Mouse (Mus musculus): ENCODE measurements around the gene Ddx59. TPM values are rescaled to one million over a fixed set of nuclear protein-coding genes. Genes with fewer than 3 reads are reported as not detected.

Ddx59 gene
- polyA plus RNA-seq (2012; rRNA removed), result 3.0 and 3.6 TPM in 2 replicates

DNA sequence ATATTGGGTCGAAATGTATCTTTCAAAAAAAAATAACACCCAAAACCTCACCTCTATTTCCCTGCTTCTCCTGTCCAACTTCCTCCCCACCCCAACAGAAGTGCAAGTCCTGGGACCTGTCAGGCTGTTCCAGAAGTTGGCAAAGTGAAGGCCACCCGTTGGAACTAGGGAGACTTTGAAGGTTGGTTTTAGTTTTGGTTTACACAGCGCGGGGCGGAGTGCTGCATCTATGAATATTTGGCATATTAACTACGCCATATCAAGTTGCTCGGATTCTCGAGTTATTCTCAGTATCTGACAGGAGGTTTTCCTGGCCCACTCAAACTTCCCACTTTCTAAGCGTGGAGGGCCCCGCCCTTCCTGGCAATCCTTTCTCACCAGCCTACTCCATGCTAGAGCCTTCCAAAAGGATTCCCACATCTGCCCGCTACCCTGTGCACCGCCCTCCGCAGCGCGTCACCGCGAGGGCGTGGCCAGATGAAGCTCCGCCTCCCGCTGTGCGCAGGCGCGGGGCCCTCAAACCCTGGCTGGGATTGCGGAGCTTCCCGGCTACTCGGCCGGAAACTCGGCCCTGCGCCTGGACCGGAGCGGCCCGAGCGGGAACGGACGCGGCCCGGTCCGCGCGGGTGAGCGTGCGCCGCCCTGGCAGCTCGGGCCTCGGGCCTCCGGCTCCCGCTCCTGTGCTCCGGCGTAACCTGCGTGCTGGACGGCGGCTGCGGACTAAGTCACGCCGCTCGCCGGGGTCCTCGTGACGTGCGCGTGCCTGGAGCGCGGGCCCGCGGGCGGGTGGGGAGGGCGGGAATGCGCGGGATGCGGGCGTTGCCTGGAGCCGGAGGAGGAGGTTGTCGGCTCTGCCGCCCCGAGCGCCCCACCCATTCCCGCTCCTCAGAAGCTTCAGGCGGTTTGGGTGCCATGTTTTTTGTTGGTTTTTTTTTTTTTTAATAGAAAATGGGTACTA lies at the start of gene Ddx59:
TSS of gene Ddx59 (plus strand) at position 474 of the 958 bp plus-strand sequence.
- Histone ChIP-seq H3K27ac (ENCODE audit: control insufficient read depth, insufficient read depth, low read length) (peak within 1 kb of the TSS; percentile 17; the same call in 1 of the 2 replicates), H3K36me3 (ENCODE audit: control insufficient read depth, insufficient read depth, low read length) (no peaks in the 10 kb centered on the region), H3K4me1 (replicated peaks; ENCODE audit: control insufficient read depth, insufficient read depth, low read length) (no peaks in the 10 kb centered on the region), H3K4me3 (ENCODE audit: control insufficient read depth, insufficient read depth, low read length) (peak within 1 kb of the TSS; percentile 64), H3K27me3 (ENCODE audit: control insufficient read depth, insufficient read depth, low read length) (no peaks in the 10 kb centered on the region)
- under 1% methylated on average over 78 of the region's 78 CpGs for WGBS
- DNase-seq, result peak; percentile 98
- TF ChIP-seq CTCF (IDR thresholded peaks at IDR 0.05; ENCODE audit: borderline replicate concordance, control insufficient read depth, extremely low read depth, insufficient read depth, low read length, poor library complexity) (no peak; the same call in 1 of the 2 replicates), POLR2A (IDR thresholded peaks at IDR 0.05; ENCODE audit: control insufficient read depth, extremely low read depth, insufficient read depth, low read length, poor library complexity) (peak; percentile 87)

DNA sequence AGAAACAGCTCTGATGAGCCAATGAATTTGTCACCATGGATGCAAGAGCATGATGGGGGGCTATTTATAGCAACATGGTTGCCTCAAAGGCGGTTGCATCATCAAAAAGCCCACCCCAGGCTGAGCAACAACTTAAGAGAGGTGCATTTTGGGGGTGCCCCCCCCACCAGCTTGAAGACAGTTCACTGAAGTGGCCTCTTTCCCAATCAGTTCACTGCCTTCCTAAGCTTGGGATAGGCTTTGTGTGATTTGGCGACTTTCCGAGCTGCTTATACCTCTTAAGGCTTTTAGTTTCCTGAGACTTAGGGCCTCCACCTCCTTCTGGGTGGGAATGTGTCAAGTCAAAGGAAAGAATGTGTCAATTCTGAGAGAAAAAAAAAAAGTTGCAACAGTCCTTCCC lies 49.1 kb upstream of the Ddx59 start:
- no peak for DNase-seq
- WGBS, result 91% methylated on average over 3 of the region's 3 CpGs
- Histone ChIP-seq H3K27ac (ENCODE audit: control insufficient read depth, insufficient read depth, low read length) (no peak overlapping the region), H3K27me3 (ENCODE audit: control insufficient read depth, insufficient read depth, low read length) (no peaks in the 10 kb centered on the region), H3K36me3 (ENCODE audit: control insufficient read depth, insufficient read depth, low read length) (no peaks in the 10 kb centered on the region), H3K4me1 (replicated peaks; ENCODE audit: control insufficient read depth, insufficient read depth, low read length) (no peaks in the 10 kb centered on the region), H3K4me3 (ENCODE audit: control insufficient read depth, insufficient read depth, low read length) (no peak overlapping the region)
- no peak for TF ChIP-seq POLR2A (IDR thresholded peaks at IDR 0.05; ENCODE audit: control insufficient read depth, extremely low read depth, insufficient read depth, low read length, poor library complexity)
- no peak for TF ChIP-seq CTCF (IDR thresholded peaks at IDR 0.05; ENCODE audit: borderline replicate concordance, control insufficient read depth, extremely low read depth, insufficient read depth, low read length, poor library complexity)

DNA sequence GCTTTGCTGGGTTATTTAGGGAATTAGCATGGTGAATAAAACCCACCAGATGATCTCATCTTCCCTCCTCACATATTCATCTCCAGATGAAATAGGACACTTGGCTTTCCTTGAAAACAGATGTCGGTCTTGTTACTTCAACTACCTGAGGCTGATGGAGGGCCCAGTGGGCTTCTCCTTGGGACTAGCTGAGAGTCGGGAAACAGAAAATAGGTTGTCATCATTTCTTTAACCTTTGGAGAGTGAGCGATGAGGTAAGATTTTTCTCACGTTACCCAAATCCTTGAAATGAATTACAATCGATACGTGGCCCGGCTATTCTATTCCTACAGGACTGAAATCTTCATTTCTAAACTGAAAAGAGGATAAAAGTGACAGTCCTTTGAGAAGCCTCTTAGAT lies 35.8 kb upstream of the Ddx59 start:
- 96% methylated on average over 7 of the region's 7 CpGs for WGBS
- Histone ChIP-seq H3K27me3 (ENCODE audit: control insufficient read depth, insufficient read depth, low read length) (no peaks in the 10 kb centered on the region), H3K4me1 (replicated peaks; ENCODE audit: control insufficient read depth, insufficient read depth, low read length) (no peaks in the 10 kb centered on the region), H3K27ac (ENCODE audit: control insufficient read depth, insufficient read depth, low read length) (no peak overlapping the region), H3K4me3 (ENCODE audit: control insufficient read depth, insufficient read depth, low read length) (no peak overlapping the region), H3K36me3 (ENCODE audit: control insufficient read depth, insufficient read depth, low read length) (no peaks in the 10 kb centered on the region)
- DNase-seq, result no peak
- TF ChIP-seq CTCF (IDR thresholded peaks at IDR 0.05; ENCODE audit: borderline replicate concordance, control insufficient read depth, extremely low read depth, insufficient read depth, low read length, poor library complexity) (no peak), POLR2A (IDR thresholded peaks at IDR 0.05; ENCODE audit: control insufficient read depth, extremely low read depth, insufficient read depth, low read length, poor library complexity) (no peak)

DNA sequence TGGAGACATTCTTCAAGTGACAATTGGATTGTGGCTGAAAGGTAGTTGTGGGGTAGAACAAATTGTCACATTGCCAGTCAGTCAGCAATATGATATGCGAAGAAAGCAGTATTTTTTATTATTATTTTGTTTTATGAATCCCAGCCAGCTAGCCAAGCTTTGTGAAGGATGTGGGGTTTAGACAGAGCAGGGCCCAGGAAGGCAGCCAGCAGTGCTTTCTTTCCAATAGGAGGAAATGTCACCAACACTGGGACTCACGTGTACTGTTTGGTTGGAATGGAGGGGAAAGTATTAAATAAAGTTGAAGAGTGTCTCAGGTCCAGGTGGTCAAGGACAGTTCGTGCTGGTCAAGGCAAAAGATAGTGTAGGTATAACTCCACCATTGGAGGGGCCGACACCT lies 34.9 kb upstream of the Ddx59 start:
- Histone ChIP-seq H3K27ac (ENCODE audit: control insufficient read depth, insufficient read depth, low read length) (no peak overlapping the region), H3K36me3 (ENCODE audit: control insufficient read depth, insufficient read depth, low read length) (no peaks in the 10 kb centered on the region), H3K27me3 (ENCODE audit: control insufficient read depth, insufficient read depth, low read length) (no peaks in the 10 kb centered on the region), H3K4me1 (replicated peaks; ENCODE audit: control insufficient read depth, insufficient read depth, low read length) (no peaks in the 10 kb centered on the region), H3K4me3 (ENCODE audit: control insufficient read depth, insufficient read depth, low read length) (no peak overlapping the region)
- WGBS, result 92% methylated on average over 4 of the region's 4 CpGs
- no peak for TF ChIP-seq POLR2A (IDR thresholded peaks at IDR 0.05; ENCODE audit: control insufficient read depth, extremely low read depth, insufficient read depth, low read length, poor library complexity)
- no peak for TF ChIP-seq CTCF (IDR thresholded peaks at IDR 0.05; ENCODE audit: borderline replicate concordance, control insufficient read depth, extremely low read depth, insufficient read depth, low read length, poor library complexity)
- no peak for DNase-seq

DNA sequence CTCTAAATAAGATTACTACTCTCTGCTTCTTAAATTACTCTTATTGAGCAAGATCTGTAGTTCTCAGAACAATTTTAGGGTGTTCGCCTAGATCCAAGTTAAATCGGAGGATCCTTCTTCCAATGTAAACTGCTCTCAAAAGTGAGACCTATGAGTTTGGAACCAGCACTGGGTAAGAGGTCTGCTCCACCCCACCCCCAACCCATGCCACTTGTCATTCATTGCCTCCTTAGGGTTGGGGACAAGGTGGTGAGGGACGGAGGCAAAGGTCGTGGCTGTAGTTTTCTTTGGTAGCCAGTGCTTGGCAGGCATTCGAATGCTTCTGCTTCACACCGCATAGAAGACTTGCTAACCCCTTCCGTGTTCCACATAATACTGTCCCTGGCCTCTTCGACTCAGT lies 34.5 kb upstream of the Ddx59 start:
- Histone ChIP-seq H3K4me1 (replicated peaks; ENCODE audit: control insufficient read depth, insufficient read depth, low read length) (no peaks in the 10 kb centered on the region), H3K4me3 (ENCODE audit: control insufficient read depth, insufficient read depth, low read length) (no peak overlapping the region), H3K27ac (ENCODE audit: control insufficient read depth, insufficient read depth, low read length) (no peak overlapping the region), H3K36me3 (ENCODE audit: control insufficient read depth, insufficient read depth, low read length) (no peaks in the 10 kb centered on the region), H3K27me3 (ENCODE audit: control insufficient read depth, insufficient read depth, low read length) (no peaks in the 10 kb centered on the region)
- 97% methylated on average over 8 of the region's 8 CpGs for WGBS
- TF ChIP-seq CTCF (IDR thresholded peaks at IDR 0.05; ENCODE audit: borderline replicate concordance, control insufficient read depth, extremely low read depth, insufficient read depth, low read length, poor library complexity), result no peak
- no peak for TF ChIP-seq POLR2A (IDR thresholded peaks at IDR 0.05; ENCODE audit: control insufficient read depth, extremely low read depth, insufficient read depth, low read length, poor library complexity)
- no peak for DNase-seq

DNA sequence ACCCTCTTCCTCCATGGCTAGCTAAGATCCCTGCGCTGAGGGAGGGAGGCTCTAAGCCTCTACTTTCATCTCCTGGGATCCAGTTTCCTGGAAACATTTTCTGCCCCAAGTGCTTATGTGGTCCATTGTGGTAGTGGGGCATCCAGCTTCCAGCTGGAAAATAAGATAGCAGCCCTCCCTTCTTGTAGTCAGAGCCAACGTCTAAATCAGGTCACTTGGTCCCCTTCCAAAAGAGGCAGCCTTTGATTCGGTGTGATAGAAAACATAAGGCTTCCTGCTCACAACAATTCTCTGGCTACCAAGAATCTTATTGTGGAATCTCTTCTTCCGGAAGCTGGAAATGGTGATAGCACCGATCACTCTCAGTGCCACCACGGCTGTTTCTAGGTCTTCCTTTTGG lies 33.9 kb upstream of the Ddx59 start:
- TF ChIP-seq CTCF (IDR thresholded peaks at IDR 0.05; ENCODE audit: borderline replicate concordance, control insufficient read depth, extremely low read depth, insufficient read depth, low read length, poor library complexity) (no peak), POLR2A (IDR thresholded peaks at IDR 0.05; ENCODE audit: control insufficient read depth, extremely low read depth, insufficient read depth, low read length, poor library complexity) (no peak)
- no peaks in the 10 kb centered on the region for H3K36me3 ChIP-seq (ENCODE audit: control insufficient read depth, insufficient read depth, low read length)
- 87% methylated on average over 6 of the region's 6 CpGs for WGBS
- no peaks in the 10 kb centered on the region for H3K27me3 ChIP-seq (ENCODE audit: control insufficient read depth, insufficient read depth, low read length)
- H3K4me3 ChIP-seq (ENCODE audit: control insufficient read depth, insufficient read depth, low read length), result no peak overlapping the region
- DNase-seq, result no peak
- no peak overlapping the region for H3K27ac ChIP-seq (ENCODE audit: control insufficient read depth, insufficient read depth, low read length)
- no peaks in the 10 kb centered on the region for H3K4me1 ChIP-seq (replicated peaks; ENCODE audit: control insufficient read depth, insufficient read depth, low read length)

Data from thymus, adult 2 months (tissue).